Mouse (Mus musculus): ENCODE results near the gene Hist1h4b. TPM values are rescaled to one million over a fixed set of nuclear protein-coding genes. Genes with fewer than 3 reads are reported as not detected.

Hist1h4b gene
- total and polyA plus RNA-seq, 2 experiments, result 63.4 TPM; not detected in 1

GRCm38 (mm10) chr13:23806422-23807052 is 49.7 kb downstream of the Hist1h4b start, which contains the start of gene Slc17a2:
Gene Slc17a2 (plus strand): TSS chr13:23806993.
- WGBS, result 24% methylated on average over 15 of the region's 15 CpGs
- peak within 1 kb of the TSS; percentile 100 for H3K27ac ChIP-seq (replicated peaks; ENCODE audit: insufficient read depth, low read depth, low read length)
- peaks cover 3% of the 10 kb centered on the region; the same call in 1 of the 2 replicates for H3K79me2 ChIP-seq (ENCODE audit: control insufficient read depth, insufficient read depth, low read length)
- DNase-seq (ENCODE audit: extremely low read depth, low read depth, low spot score), result peak; percentile 98
- no peaks in the 10 kb centered on the region for H3K27me3 ChIP-seq (ENCODE audit: control insufficient read depth, insufficient read depth, low read length)
- TF ChIP-seq CTCF (IDR thresholded peaks at IDR 0.05; ENCODE audit: low read depth, low read length) (no peak), POLR2A (IDR thresholded peaks at IDR 0.05; ENCODE audit: extremely low read depth, insufficient read depth, low read length) (peak; percentile 8; the same call in 1 of the 2 replicates)
- H3K9ac ChIP-seq (ENCODE audit: low read depth, low read length), result peak within 1 kb of the TSS; percentile 98
- peaks cover 15% of the 10 kb centered on the region for H3K36me3 ChIP-seq (ENCODE audit: control insufficient read depth, insufficient read depth, low read length)
- H3K4me3 ChIP-seq (ENCODE audit: insufficient read depth, low read depth, low read length), result peak within 1 kb of the TSS; percentile 92
- H3K4me1 ChIP-seq (ENCODE audit: control insufficient read depth, insufficient read depth, low read length), result peaks cover 10% of the 10 kb centered on the region; the same call in 1 of the 2 replicates

Other genes with a start within 250 kb of the Hist1h4b start
Only the 30 nearest of the 37 such genes appear.
- 2.5 and 3.0 TPM in 2 replicates for gene Hist1h1d, start 203.8 kb upstream of the Hist1h4b start, total RNA-seq (2014; rRNA removed)
- gene Hist1h1d, start 203.8 kb upstream of the Hist1h4b start, polyA plus RNA-seq (2012; rRNA removed), result 0.02 and 0.12 TPM in 2 replicates
- gene Hist1h3e, start 194.6 kb upstream of the Hist1h4b start, total RNA-seq (2014; rRNA removed), result 19.9 and 26.8 TPM in 2 replicates
- 2.1 and 2.6 TPM in 2 replicates for gene Hist1h3e, start 194.6 kb upstream of the Hist1h4b start, polyA plus RNA-seq (2012; rRNA removed)
- gene Hist1h2ae, start 185.8 kb upstream of the Hist1h4b start, total RNA-seq (2014; rRNA removed), result 2.8 and 6.6 TPM in 2 replicates
- gene Hist1h2ae, start 185.8 kb upstream of the Hist1h4b start, polyA plus RNA-seq (2012; rRNA removed), result 0.57 TPM in 2 replicates
- gene Hist1h2bg, start 185.6 kb upstream of the Hist1h4b start, total RNA-seq (2014; rRNA removed), result 37.2 and 44.6 TPM in 2 replicates
- 4.0 and 4.4 TPM in 2 replicates for gene Hist1h2bg, start 185.6 kb upstream of the Hist1h4b start, polyA plus RNA-seq (2012; rRNA removed)
- gene Hist1h2bf, start 182.8 kb upstream of the Hist1h4b start, total RNA-seq (2014; rRNA removed), result 4.6 and 5.4 TPM in 2 replicates
- 0.39 TPM in 1 of 2 replicates, not detected in the other for gene Hist1h2bf, start 182.8 kb upstream of the Hist1h4b start, polyA plus RNA-seq (2012; rRNA removed)
- 5.4 and 11.5 TPM in 2 replicates for gene Hist1h2ad, start 182.6 kb upstream of the Hist1h4b start, total RNA-seq (2014; rRNA removed)
- gene Hist1h2ad, start 182.6 kb upstream of the Hist1h4b start, polyA plus RNA-seq (2012; rRNA removed), result 1.1 TPM in 1 of 2 replicates, not detected in the other
- 3.4 and 5.9 TPM in 2 replicates for gene Hist1h3d, start 181.2 kb upstream of the Hist1h4b start, total RNA-seq (2014; rRNA removed)
- gene Hist1h3d, start 181.2 kb upstream of the Hist1h4b start, polyA plus RNA-seq (2012; rRNA removed), result 0.48 and 0.87 TPM in 2 replicates
- gene Hist1h4d, start 175.4 kb upstream of the Hist1h4b start, total RNA-seq (2014; rRNA removed), result 162 and 174 TPM in 2 replicates
- 2.1 and 2.8 TPM in 2 replicates for gene Hist1h4d, start 175.4 kb upstream of the Hist1h4b start, polyA plus RNA-seq (2012; rRNA removed)
- gene Hist1h2be, start 135.9 kb upstream of the Hist1h4b start, total RNA-seq (2014; rRNA removed), result 5.4 and 6.6 TPM in 2 replicates
- gene Hist1h2be, start 135.9 kb upstream of the Hist1h4b start, polyA plus RNA-seq (2012; rRNA removed), result 0.28 and 0.60 TPM in 2 replicates
- gene Hist1h1e, start 134.5 kb upstream of the Hist1h4b start, total RNA-seq (2014; rRNA removed), result 22.0 and 27.0 TPM in 2 replicates
- gene Hist1h1e, start 134.5 kb upstream of the Hist1h4b start, polyA plus RNA-seq (2012; rRNA removed), result 0.73 and 0.77 TPM in 2 replicates
- gene Hist1h2ac, start 73.1 kb upstream of the Hist1h4b start, total RNA-seq (2014; rRNA removed), result 4.9 and 6.2 TPM in 2 replicates
- gene Hist1h2ac, start 73.1 kb upstream of the Hist1h4b start, polyA plus RNA-seq (2012; rRNA removed), result 0.12 and 0.22 TPM in 2 replicates
- 228 and 265 TPM in 2 replicates for gene Hist1h2bc, start 72.8 kb upstream of the Hist1h4b start, total RNA-seq (2014; rRNA removed)
- 312 and 443 TPM in 2 replicates for gene Hist1h2bc, start 72.8 kb upstream of the Hist1h4b start, polyA plus RNA-seq (2012; rRNA removed)
- not detected in 2 replicates for gene Hist1h1t, start 61.2 kb upstream of the Hist1h4b start, total RNA-seq (2014; rRNA removed)
- gene Hist1h1t, start 61.2 kb upstream of the Hist1h4b start, polyA plus RNA-seq (2012; rRNA removed), result not detected in 2 replicates
- 190 and 256 TPM in 2 replicates for gene Hist1h4c, start 58.6 kb upstream of the Hist1h4b start, total RNA-seq (2014; rRNA removed)
- 0.95 and 3.1 TPM in 2 replicates for gene Hist1h4c, start 58.6 kb upstream of the Hist1h4b start, polyA plus RNA-seq (2012; rRNA removed)
- 30.4 and 35.3 TPM in 2 replicates for gene Hfe, start 46.2 kb upstream of the Hist1h4b start, total RNA-seq (2014; rRNA removed)
- gene Hfe, start 46.2 kb upstream of the Hist1h4b start, polyA plus RNA-seq (2012; rRNA removed), result 32.6 and 40.9 TPM in 2 replicates
- 43.6 and 68.1 TPM in 2 replicates for gene Hist1h1c, start 18.2 kb upstream of the Hist1h4b start, total RNA-seq (2014; rRNA removed)
- gene Hist1h1c, start 18.2 kb upstream of the Hist1h4b start, polyA plus RNA-seq (2012; rRNA removed), result 20.9 and 31.6 TPM in 2 replicates
- gene Hist1h3c, start 11.4 kb upstream of the Hist1h4b start, total RNA-seq (2014; rRNA removed), result 8.0 and 24.1 TPM in 2 replicates
- gene Hist1h3c, start 11.4 kb upstream of the Hist1h4b start, polyA plus RNA-seq (2012; rRNA removed), result 0.20 and 0.27 TPM in 2 replicates
- gene Hist1h2bb, start 10.3 kb upstream of the Hist1h4b start, total RNA-seq (2014; rRNA removed), result 41.9 and 75.6 TPM in 2 replicates
- gene Hist1h2bb, start 10.3 kb upstream of the Hist1h4b start, polyA plus RNA-seq (2012; rRNA removed), result 0.41 and 0.55 TPM in 2 replicates
- gene Hist1h2ab, start 5.9 kb upstream of the Hist1h4b start, total RNA-seq (2014; rRNA removed), result 19.4 and 55.8 TPM in 2 replicates
- 0.45 and 1.0 TPM in 2 replicates for gene Hist1h2ab, start 5.9 kb upstream of the Hist1h4b start, polyA plus RNA-seq (2012; rRNA removed)
- 15.2 and 31.1 TPM in 2 replicates for gene Hist1h3b, start 4.7 kb upstream of the Hist1h4b start, total RNA-seq (2014; rRNA removed)
- gene Hist1h3b, start 4.7 kb upstream of the Hist1h4b start, polyA plus RNA-seq (2012; rRNA removed), result 0.23 and 0.58 TPM in 2 replicates
- 21.0 and 54.0 TPM in 2 replicates for gene Hist1h4a, start 4.2 kb downstream of the Hist1h4b start, total RNA-seq (2014; rRNA removed)
- 0.76 TPM in 1 of 2 replicates, not detected in the other for gene Hist1h4a, start 4.2 kb downstream of the Hist1h4b start, polyA plus RNA-seq (2012; rRNA removed)
- 18.3 and 43.5 TPM in 2 replicates for gene Hist1h3a, start 5.4 kb downstream of the Hist1h4b start, total RNA-seq (2014; rRNA removed)
- gene Hist1h3a, start 5.4 kb downstream of the Hist1h4b start, polyA plus RNA-seq (2012; rRNA removed), result 2.0 TPM in 2 replicates
- gene Hist1h1a, start 6.7 kb downstream of the Hist1h4b start, total RNA-seq (2014; rRNA removed), result 5.6 and 6.2 TPM in 2 replicates
- 0.12 TPM in 1 of 2 replicates, not detected in the other for gene Hist1h1a, start 6.7 kb downstream of the Hist1h4b start, polyA plus RNA-seq (2012; rRNA removed)
- gene Trim38, start 12.9 kb downstream of the Hist1h4b start, total RNA-seq (2014; rRNA removed), result not detected in 2 replicates
- gene Trim38, start 12.9 kb downstream of the Hist1h4b start, polyA plus RNA-seq (2012; rRNA removed), result not detected in 2 replicates
- gene Slc17a2, start 50.0 kb downstream of the Hist1h4b start, total RNA-seq (2014; rRNA removed), result 175 and 208 TPM in 2 replicates
- 144 and 189 TPM in 2 replicates for gene Slc17a2, start 50.0 kb downstream of the Hist1h4b start, polyA plus RNA-seq (2012; rRNA removed)
- 32.8 and 38.1 TPM in 2 replicates for gene Slc17a3, start 82.4 kb downstream of the Hist1h4b start, total RNA-seq (2014; rRNA removed)
- 34.5 and 39.7 TPM in 2 replicates for gene Slc17a3, start 82.4 kb downstream of the Hist1h4b start, polyA plus RNA-seq (2012; rRNA removed)
- 13.3 and 20.1 TPM in 2 replicates for gene Slc17a1, start 110.7 kb downstream of the Hist1h4b start, total RNA-seq (2014; rRNA removed)
- 12.9 and 14.5 TPM in 2 replicates for gene Slc17a1, start 110.7 kb downstream of the Hist1h4b start, polyA plus RNA-seq (2012; rRNA removed)
- gene Slc17a4, start 158.0 kb downstream of the Hist1h4b start, total RNA-seq (2014; rRNA removed), result 22.4 and 27.4 TPM in 2 replicates
- 52.0 and 60.3 TPM in 2 replicates for gene Slc17a4, start 158.0 kb downstream of the Hist1h4b start, polyA plus RNA-seq (2012; rRNA removed)
- not detected in 2 replicates for gene Hist1h2ba, start 177.1 kb downstream of the Hist1h4b start, total RNA-seq (2014; rRNA removed)
- not detected in 2 replicates for gene Hist1h2ba, start 177.1 kb downstream of the Hist1h4b start, polyA plus RNA-seq (2012; rRNA removed)
- not detected in 2 replicates for gene Hist1h2aa, start 177.4 kb downstream of the Hist1h4b start, total RNA-seq (2014; rRNA removed)
- not detected in 2 replicates for gene Hist1h2aa, start 177.4 kb downstream of the Hist1h4b start, polyA plus RNA-seq (2012; rRNA removed)